Mouse (Mus musculus) left cerebral cortex, postnatal 4 days (tissue): ENCODE measurements at regions not wholly inside any gene's neighbourhood (a gene's known extent, or its start where the extent isn't known, plus 50 kb on each side); places are given as distances from the start of the nearest gene placed in this dataset.

Experiments
- DNase-seq: peaks from one replicate; pipeline ENCODE4 v3.0.0-alpha.2; 2022
- intact Hi-C: fragments of 180-260 bp; cut with DNase I; formaldehyde crosslinking; loops from one replicate; pipeline ENCODE4 v1.15.1; 2025

GRCm38 (mm10) chr12:79921786-79922185, 191.0 kb downstream of the Zfp36l1 start:
- intact Hi-C loops: no loop called here
- no peak for DNase-seq

- no peak for DNase-seq
- intact Hi-C loops: no loop called here
These were observed 193.8 kb downstream of the Zfp36l1 start for GRCm38 (mm10) chr12:79918983-79919382.

GRCm38 (mm10) chr12:79917634-79918289, 195.1 kb downstream of the Zfp36l1 start:
- intact Hi-C loops: no loop called here
- no peak for DNase-seq

- no peak for DNase-seq
- intact Hi-C loops: no loop called here
These were observed 195.7 kb downstream of the Zfp36l1 start for GRCm38 (mm10) chr12:79916896-79917633.

- intact Hi-C loops: no loop called here
- no peak for DNase-seq
These were observed 198.9 kb downstream of the Zfp36l1 start for GRCm38 (mm10) chr12:79913898-79914297.

GRCm38 (mm10) chr12:79912281-79913063, 200.3 kb downstream of the Zfp36l1 start:
- intact Hi-C loops: no loop called here
- no peak for DNase-seq

GRCm38 (mm10) chr12:79910884-79911759, 201.7 kb downstream of the Zfp36l1 start:
- intact Hi-C loops: no loop called here
- peak; percentile 79 for DNase-seq

GRCm38 (mm10) chr12:79907583-79907982, 205.2 kb downstream of the Zfp36l1 start:
- intact Hi-C loops: no loop called here
- DNase-seq: no peak

GRCm38 (mm10) chr12:79906738-79907365, 206.0 kb downstream of the Zfp36l1 start:
- no peak for DNase-seq
- intact Hi-C loops: no loop called here

GRCm38 (mm10) chr12:79905828-79906737, 206.7 kb downstream of the Zfp36l1 start:
- DNase-seq: no peak
- intact Hi-C loops: no loop called here

- intact Hi-C loops: no loop called here
- DNase-seq: no peak
These were observed 207.8 kb downstream of the Zfp36l1 start for GRCm38 (mm10) chr12:79904913-79905549.

- intact Hi-C loops: no loop called here
- DNase-seq: no peak
These were observed 210.1 kb downstream of the Zfp36l1 start for GRCm38 (mm10) chr12:79902761-79903160.

- DNase-seq: no peak
- intact Hi-C loops: no loop called here
These were observed 210.7 kb downstream of the Zfp36l1 start for GRCm38 (mm10) chr12:79902163-79902562.

- intact Hi-C loops: no loop called here
- DNase-seq: no peak
These were observed 214.4 kb downstream of the Zfp36l1 start for GRCm38 (mm10) chr12:79898198-79898930.

- intact Hi-C loops: no loop called here
- DNase-seq: no peak
These were observed 216.8 kb downstream of the Zfp36l1 start for GRCm38 (mm10) chr12:79895975-79896374.

- intact Hi-C loops: no loop called here
- no peak for DNase-seq
These were observed 217.5 kb downstream of the Zfp36l1 start for GRCm38 (mm10) chr12:79895324-79895723.

GRCm38 (mm10) chr12:79892871-79893270, 219.9 kb downstream of the Zfp36l1 start:
- DNase-seq: no peak
- intact Hi-C loops: no loop called here

- intact Hi-C loops: no loop called here
- no peak for DNase-seq
These were observed 220.9 kb downstream of the Zfp36l1 start for GRCm38 (mm10) chr12:79891942-79892341.
